Mouse (Mus musculus) urinary bladder, adult 2 months (tissue): ENCODE measurements around the gene Tspear. TPM values are rescaled to one million over a fixed set of nuclear protein-coding genes. Genes with fewer than 3 reads are reported as not detected.

ENCODE experiments used
- polyA plus RNA-seq: library from polyadenylated mRNA; depleted of rRNA; stranded (reverse); fragments of >200 nt; gene quantifications from 2 replicates; pipeline ENCODE4 v1.2.3, GENCODE M21; 2012; rRNA removed

Tspear gene
- polyA plus RNA-seq, 1 experiment = 1.6 TPM

Other genes with a start within 250 kb of the Tspear start
- 55.5 and 59.5 TPM in 2 replicates for gene Fam207a, start 170.8 kb upstream of the Tspear start, polyA plus RNA-seq
- 16.7 and 19.2 TPM in 2 replicates for gene Itgb2, start 156.3 kb upstream of the Tspear start, polyA plus RNA-seq
- gene Pttg1ip, start 104.8 kb upstream of the Tspear start, polyA plus RNA-seq = 457 and 472 TPM in 2 replicates
- gene Sumo3, start 80.5 kb upstream of the Tspear start, polyA plus RNA-seq = 294 and 318 TPM in 2 replicates
- 0.89 and 23.6 TPM in 2 replicates for gene Gm49325, start 80.4 kb upstream of the Tspear start, polyA plus RNA-seq
- gene Ube2g2, start 64.3 kb upstream of the Tspear start, polyA plus RNA-seq = 42.8 and 47.7 TPM in 2 replicates
- not detected in 2 replicates for gene Gm19402, start 4.2 kb downstream of the Tspear start, polyA plus RNA-seq
- gene Gm9508, start 10.7 kb downstream of the Tspear start, polyA plus RNA-seq = not detected in 2 replicates
- not detected in 2 replicates for gene Gm10272, start 20.1 kb downstream of the Tspear start, polyA plus RNA-seq
- 0.16 TPM in 1 of 2 replicates, not detected in the other for gene Gm10024, start 24.9 kb downstream of the Tspear start, polyA plus RNA-seq
- not detected in 2 replicates for gene Gm10142, start 29.2 kb downstream of the Tspear start, polyA plus RNA-seq
- not detected in 2 replicates for gene Krtap12-1, start 34.0 kb downstream of the Tspear start, polyA plus RNA-seq
- gene Gm10100, start 39.9 kb downstream of the Tspear start, polyA plus RNA-seq = not detected in 2 replicates
- not detected in 2 replicates for gene Gm18596, start 56.1 kb downstream of the Tspear start, polyA plus RNA-seq
- gene Gm9736, start 64.8 kb downstream of the Tspear start, polyA plus RNA-seq = not detected in 2 replicates
- gene Gm3233, start 73.1 kb downstream of the Tspear start, polyA plus RNA-seq = not detected in 2 replicates
- gene Gm3238, start 84.8 kb downstream of the Tspear start, polyA plus RNA-seq = not detected in 2 replicates
- not detected in 2 replicates for gene Gm7138, start 90.4 kb downstream of the Tspear start, polyA plus RNA-seq
- gene Gm3250, start 96.0 kb downstream of the Tspear start, polyA plus RNA-seq = not detected in 2 replicates
- gene Gm7137, start 101.6 kb downstream of the Tspear start, polyA plus RNA-seq = not detected in 2 replicates
- gene Gm9639, start 108.5 kb downstream of the Tspear start, polyA plus RNA-seq = not detected in 2 replicates
- gene Gm19668, start 112.6 kb downstream of the Tspear start, polyA plus RNA-seq = not detected in 2 replicates
- gene Gm9507, start 125.3 kb downstream of the Tspear start, polyA plus RNA-seq = not detected in 2 replicates
- 0.12 TPM in 1 of 2 replicates, not detected in the other for gene Gm2696, start 128.1 kb downstream of the Tspear start, polyA plus RNA-seq
- gene Krtap10-4, start 140.5 kb downstream of the Tspear start, polyA plus RNA-seq = not detected in 2 replicates
- not detected in 2 replicates for gene Krtap10-10, start 149.4 kb downstream of the Tspear start, polyA plus RNA-seq
- not detected in 2 replicates for gene Gm36176, start 160.2 kb downstream of the Tspear start, polyA plus RNA-seq
- not detected in 2 replicates for gene Gm10318, start 166.3 kb downstream of the Tspear start, polyA plus RNA-seq
- not detected in 2 replicates for gene Gm3285, start 175.4 kb downstream of the Tspear start, polyA plus RNA-seq
- 2.9 and 4.0 TPM in 2 replicates for gene Lrrc3, start 216.0 kb downstream of the Tspear start, polyA plus RNA-seq